10 mouse cellular contexts compared by ENCODE assay signal in the genomic region with DNA sequence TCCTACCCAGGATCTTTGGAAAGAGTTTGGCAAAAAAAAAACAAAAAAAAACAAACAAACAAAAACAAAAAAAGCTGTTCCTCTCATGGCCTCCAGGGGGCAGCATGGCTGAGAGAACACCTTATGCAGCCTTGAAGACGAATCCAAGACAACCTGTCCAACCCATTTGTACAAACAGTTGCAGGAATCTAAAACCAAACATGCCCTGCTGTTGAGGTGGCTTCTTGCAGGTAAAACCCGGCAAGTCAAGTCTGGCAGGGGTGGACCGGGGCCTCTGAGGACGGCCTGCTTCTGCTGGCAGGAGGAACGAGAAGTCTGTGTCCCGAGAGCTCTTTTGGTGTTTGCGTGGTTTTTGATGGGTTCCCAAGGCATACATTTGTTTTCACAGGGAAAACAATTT. TPM values are rescaled to one million over a fixed set of nuclear protein-coding genes. Genes with fewer than 3 reads are reported as not detected.
A peak's percentile ranks its signal among the peaks of the same experiment; 100 is the strongest.
DNase-seq lines count a peak whose midpoint lies in the region; ATAC-seq and TF ChIP-seq lines count a peak whose summit lies in the region.
"Had no signal": no experiment of that assay in that cellular context is flagged by ENCODE, and none has a peak within 500 bp of the region (broad histone marks: within the 10 kb centered on the region; RNA-seq: fewer than 3 reads in every experiment).

No protein-coding gene starts in this region.

- H3K9ac ChIP-seq in heart, embryonic 11.5 days (ENCODE audit: low read depth, low read length), result no peak overlapping the region
- H3K9ac ChIP-seq in limb, embryonic 11.5 days (ENCODE audit: low read length), result no peak overlapping the region
- no peak overlapping the region for H3K9ac ChIP-seq in stomach, embryonic 14.5 days (replicated peaks; ENCODE audit: low read depth, low read length)
- H3K9ac ChIP-seq: embryonic facial prominence, embryonic 13.5 days had no signal

- no peak overlapping the region for H3K4me2 ChIP-seq in heart, embryonic 11.5 days
- H3K4me2 ChIP-seq in limb, embryonic 11.5 days (ENCODE audit: low read depth, severe bottlenecking), result no peak overlapping the region
- no peak overlapping the region for H3K4me2 ChIP-seq in stomach, embryonic 14.5 days (replicated peaks; ENCODE audit: low read depth, low read length)
- H3K4me2 ChIP-seq: embryonic facial prominence, embryonic 13.5 days had no signal

- no peaks in the 10 kb centered on the region for H3K27me3 ChIP-seq in heart, embryonic 11.5 days (ENCODE audit: control insufficient read depth, insufficient read depth, low read length)
- H3K27me3 ChIP-seq in thymus, adult 2 months (ENCODE audit: control insufficient read depth, insufficient read depth, low read length), result no peaks in the 10 kb centered on the region
- no peaks in the 10 kb centered on the region for H3K27me3 ChIP-seq in limb, embryonic 11.5 days (ENCODE audit: control insufficient read depth, insufficient read depth, low read length)
- H3K27me3 ChIP-seq in stomach, embryonic 14.5 days (ENCODE audit: control insufficient read depth, insufficient read depth, low read length), result no peaks in the 10 kb centered on the region
- H3K27me3 ChIP-seq: embryonic facial prominence, embryonic 13.5 days had no signal

- H3K36me3 ChIP-seq in heart, embryonic 11.5 days (ENCODE audit: control insufficient read depth, insufficient read depth, low read length), result peaks cover 12% of the 10 kb centered on the region
- H3K36me3 ChIP-seq in thymus, adult 2 months (ENCODE audit: control insufficient read depth, insufficient read depth, low read length), result no peaks in the 10 kb centered on the region
- 0 out of 2 replicates have a peak, but pooled peaks cover 2% of the 10 kb centered on the region for H3K36me3 ChIP-seq in limb, embryonic 11.5 days (ENCODE audit: control insufficient read depth, insufficient read depth, low read length)
- peaks cover 19% of the 10 kb centered on the region for H3K36me3 ChIP-seq in stomach, embryonic 14.5 days (ENCODE audit: control insufficient read depth, insufficient read depth, low read length)

- no peak for TF ChIP-seq CTCF in thymus, adult 2 months (IDR thresholded peaks at IDR 0.05; ENCODE audit: borderline replicate concordance, control insufficient read depth, extremely low read depth, insufficient read depth, low read length, poor library complexity)

- no peaks in the 10 kb centered on the region for H3K4me1 ChIP-seq in heart, embryonic 11.5 days (ENCODE audit: control insufficient read depth, insufficient read depth, low read length)
- H3K4me1 ChIP-seq in thymus, adult 2 months (replicated peaks; ENCODE audit: control insufficient read depth, insufficient read depth, low read length), result peaks cover 8% of the 10 kb centered on the region
- H3K4me1 ChIP-seq in limb, embryonic 11.5 days (ENCODE audit: control insufficient read depth, insufficient read depth, low read length), result no peaks in the 10 kb centered on the region
- no peaks in the 10 kb centered on the region for H3K4me1 ChIP-seq in stomach, embryonic 14.5 days (ENCODE audit: control insufficient read depth, insufficient read depth, low read length)
- H3K4me1 ChIP-seq: megakaryocyte, embryonic 14.5 days had no signal

- DNase-seq in heart, adult 11 months, result peak; percentile 89
- peak; percentile 39 for DNase-seq in thymus, adult 2 months
- DNase-seq in thymus, adult 18-20 months, result no peak
- DNase-seq in cerebellum, postnatal 14 days, result peak; percentile 66 to 71
- peak; percentile 66 for DNase-seq in limb, embryonic 11.5 days (ENCODE audit: low spot score)
- no peak for DNase-seq in urinary bladder, postnatal 25 days (ENCODE audit: low spot score)

- no peaks in the 10 kb centered on the region for H3K9me3 ChIP-seq in heart, embryonic 11.5 days (replicated peaks; ENCODE audit: control insufficient read depth, low read length)
- H3K9me3 ChIP-seq in limb, embryonic 11.5 days (ENCODE audit: control insufficient read depth, low read length), result no peaks in the 10 kb centered on the region
- no peaks in the 10 kb centered on the region for H3K9me3 ChIP-seq in stomach, embryonic 14.5 days (ENCODE audit: control insufficient read depth, low read depth, low read length)
- H3K9me3 ChIP-seq: embryonic facial prominence, embryonic 13.5 days; megakaryocyte, embryonic 14.5 days had no signal

- ATAC-seq in heart, embryonic 11.5 days (replicated peaks; ENCODE audit: insufficient number of reproducible peaks, low FRiP score, low TSS enrichment), result no peak
- ATAC-seq in limb, embryonic 11.5 days (ENCODE audit: insufficient number of reproducible peaks, low FRiP score, low TSS enrichment, low read depth), result no peak
- ATAC-seq in stomach, embryonic 14.5 days (ENCODE audit: insufficient number of reproducible peaks, insufficient read depth, low FRiP score, low read depth), result 0 out of 2 replicates have a peak, but pooled peaks have one; percentile 54

- H3K27ac ChIP-seq in heart, embryonic 11.5 days (ENCODE audit: low read depth, low read length), result no peak overlapping the region
- H3K27ac ChIP-seq in thymus, adult 2 months (ENCODE audit: control insufficient read depth, insufficient read depth, low read length), result no peak overlapping the region
- no peak overlapping the region for H3K27ac ChIP-seq in limb, embryonic 11.5 days (replicated peaks; ENCODE audit: low read depth, low read length)
- H3K27ac ChIP-seq in stomach, embryonic 14.5 days (ENCODE audit: low read length), result no peak overlapping the region
- H3K27ac ChIP-seq: embryonic facial prominence, embryonic 13.5 days had no signal

- H3K4me3 ChIP-seq in heart, embryonic 11.5 days (ENCODE audit: low read depth, low read length), result no peak overlapping the region
- H3K4me3 ChIP-seq in thymus, adult 2 months (ENCODE audit: control insufficient read depth, insufficient read depth, low read length), result no peak overlapping the region
- no peak overlapping the region for H3K4me3 ChIP-seq in limb, embryonic 11.5 days (ENCODE audit: low read depth, low read length)
- no peak overlapping the region for H3K4me3 ChIP-seq in stomach, embryonic 14.5 days (ENCODE audit: low read depth, low read length)
- H3K4me3 ChIP-seq: embryonic facial prominence, embryonic 13.5 days; megakaryocyte, embryonic 14.5 days had no signal

- 70% methylated on average over 7 of the region's 7 CpGs for WGBS in heart, embryonic 11.5 days (ENCODE audit: insufficient replicate concordance)
- 70% methylated on average over 7 of the region's 7 CpGs for whole genome bisulfite sequencing in thymus, adult 2 months
- WGBS in limb, embryonic 11.5 days, result 76% methylated on average over 7 of the region's 7 CpGs
- 60% methylated on average over 7 of the region's 7 CpGs for WGBS in stomach, embryonic 14.5 days

- no peak for TF ChIP-seq POLR2A in thymus, adult 2 months (IDR thresholded peaks at IDR 0.05; ENCODE audit: control insufficient read depth, extremely low read depth, insufficient read depth, low read length, poor library complexity)

RNA-seq across cellular contexts. Expression of a gene that starts 44.8 kb away (rescaled TPM):
- 33.6 and 38.3 TPM in 2 replicates for polyA plus RNA-seq in heart, embryonic 11.5 days (2014; fragmentation: Nextera tagmentation; extraction: Ambion mirVana)
- 72.1 and 123 TPM in 2 replicates for polyA plus RNA-seq in thymus, adult 2 months (2012; rRNA removed)
- 37.1 and 39.2 TPM in 2 replicates for polyA plus RNA-seq in limb, embryonic 11.5 days (2014; fragmentation: Nextera tagmentation; extraction: Ambion mirVana)
- polyA plus RNA-seq in stomach, embryonic 14.5 days (2014; fragmentation: Nextera tagmentation; extraction: Ambion mirVana), result 52.7 and 53.7 TPM in 2 replicates

RNA-seq across cellular contexts. Expression of a gene that starts 58.6 kb away (rescaled TPM):
- 1.1 and 1.5 TPM in 2 replicates for polyA plus RNA-seq in heart, embryonic 11.5 days (2014; fragmentation: Nextera tagmentation; extraction: Ambion mirVana)
- 0.51 and 0.68 TPM in 2 replicates for polyA plus RNA-seq in thymus, adult 2 months (2012; rRNA removed)
- polyA plus RNA-seq in limb, embryonic 11.5 days (2014; fragmentation: Nextera tagmentation; extraction: Ambion mirVana), result 0.45 and 0.95 TPM in 2 replicates
- polyA plus RNA-seq in stomach, embryonic 14.5 days (2014; fragmentation: Nextera tagmentation; extraction: Ambion mirVana), result 6.1 and 10.5 TPM in 2 replicates

Comparison
In these comparisons a context has a peak if more than half of its experiments do, and no peak if none do; other contexts are left out.
1. DNase-seq: peak in heart, adult 11 months (single experiment), thymus, adult 2 months (single experiment), cerebellum, postnatal 14 days (2 of 2) and limb, embryonic 11.5 days (single experiment); none in thymus, adult 18-20 months (0 of 2) and urinary bladder, postnatal 25 days (single experiment).